Mouse (Mus musculus) liver, embryonic 11.5 days (tissue): Measurements from ENCODE around the gene Efhc2. TPM values are rescaled to one million over a fixed set of nuclear protein-coding genes. Genes with fewer than 3 reads are reported as not detected.

Experiments
- ATAC-seq: fragments of 200-750 bp; cut with Nextera tagmentation; replicated peaks from 2 replicates; pipeline ENCODE4 v1.8.0; 2017; ENCODE audit warnings: moderate number of reproducible peaks, mild to moderate bottlenecking, moderate TSS enrichment, moderate library complexity; ENCODE audit not compliant: low FRiP score
- DNase-seq: peaks from one replicate; pipeline ENCODE4 v3.0.0-alpha.2; 2017; ENCODE audit warnings: low spot score
- H3K27ac ChIP-seq: fragments of 300-500 bp; sonication (generic); 2 replicates; pipeline ENCODE4 v1.5.1; 2014; ENCODE audit warnings: mild to moderate bottlenecking, low read depth, low read length, control low read depth
- H3K27me3 ChIP-seq: fragments of 300-500 bp; sonication (generic); replicated peaks from 2 replicates; pipeline ENCODE4 v1.6.1; 2014; ENCODE audit warnings: low read length, mixed read lengths; ENCODE audit not compliant: control insufficient read depth, insufficient read depth
- H3K36me3 ChIP-seq: fragments of 300-500 bp; sonication (generic); 2 replicates; pipeline ENCODE4 v1.6.1; 2014; ENCODE audit warnings: mild to moderate bottlenecking, low read length, moderate library complexity, mixed read lengths; ENCODE audit not compliant: control insufficient read depth, insufficient read depth
- H3K4me1 ChIP-seq: fragments of 300-500 bp; sonication (generic); replicated peaks from 2 replicates; pipeline ENCODE4 v1.6.1; 2014; ENCODE audit warnings: low read length, mixed read lengths; ENCODE audit not compliant: control insufficient read depth, insufficient read depth
- H3K4me2 ChIP-seq: fragments of 300-500 bp; sonication (generic); 2 replicates; pipeline ENCODE4 v1.6.1; 2014; ENCODE audit warnings: mild to moderate bottlenecking, control low read depth, moderate library complexity
- H3K4me3 ChIP-seq: fragments of 300-500 bp; sonication (generic); 2 replicates; pipeline ENCODE4 v1.5.1; 2014; ENCODE audit warnings: low read depth, low read length, control low read depth
- H3K9ac ChIP-seq: fragments of 300-500 bp; sonication (generic); 2 replicates; pipeline ENCODE4 v1.6.1; 2014; ENCODE audit warnings: low read depth, low read length, control low read depth
- H3K9me3 ChIP-seq: fragments of 300-500 bp; sonication (generic); 2 replicates; pipeline ENCODE4 v1.6.1; 2016; ENCODE audit warnings: low read length, inconsistent platforms, mixed read lengths; ENCODE audit not compliant: control insufficient read depth
- WGBS: fragments of 180-500 bp; shearing (Covaris S2); extraction: QIAGEN DNeasy Blood & Tissue Kit; methylation state at CpG from one replicate; pipeline ENCODE4 v1.1.7; 2014; 5-methylcytosine and 5-hydroxymethylcytosine counted together
- polyA plus RNA-seq: library from polyadenylated mRNA; unstranded; fragments of >200 nt; fragmentation: Nextera tagmentation; extraction: Ambion mirVana; gene quantifications from 2 replicates; pipeline ENCODE4 v1.2.1, GENCODE M21; 2014

Gene Efhc2
- 0.12 and 0.21 TPM in 2 replicates for polyA plus RNA-seq

DNA sequence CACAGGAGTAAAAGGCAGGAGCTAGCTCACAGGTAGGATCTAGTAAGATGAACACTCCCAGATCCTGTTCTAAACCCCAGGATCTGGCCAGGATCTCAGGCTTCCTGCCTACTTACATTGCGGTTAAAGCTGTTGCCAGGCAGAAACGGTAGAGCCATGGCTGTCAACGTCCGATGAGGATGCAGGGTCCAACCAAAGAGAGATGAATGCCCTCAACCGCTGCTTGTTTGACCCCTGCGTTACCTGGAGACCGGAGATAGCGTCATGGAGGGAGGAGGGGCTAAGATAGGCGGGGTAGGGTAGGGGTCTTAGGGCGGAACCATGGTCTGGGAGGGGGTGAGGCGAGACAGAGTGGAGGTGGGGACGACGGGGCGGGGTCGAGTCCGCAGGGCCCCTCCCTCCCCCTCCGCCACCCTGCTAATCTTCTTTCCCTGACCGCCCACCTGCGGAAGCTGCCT lies at the start of gene Efhc2:
Efhc2 (minus strand) TSS at position 243 of the 458 bp plus-strand sequence.
- Histone ChIP-seq H3K27ac (no peak within 1 kb of the TSS), H3K9ac (no peak within 1 kb of the TSS), H3K9me3 (no peaks in the 10 kb centered on the region), H3K4me3 (peak within 1 kb of the TSS; percentile 31), H3K27me3 (no peaks in the 10 kb centered on the region), H3K4me1 (no peaks in the 10 kb centered on the region), H3K4me2 (peak within 1 kb of the TSS; percentile 57), H3K36me3 (no peaks in the 10 kb centered on the region)
- 11% methylated on average over 17 of the region's 19 CpGs for WGBS
- peak; percentile 29 for DNase-seq
- 0 out of 2 replicates have a peak, but pooled peaks have one; percentile 34 for ATAC-seq

GRCm38 (mm10) chrX:17365114-17365513 lies 45.9 kb upstream of the Efhc2 start:
- DNase-seq = no peak
- no peak overlapping the region for H3K27ac ChIP-seq
- no peak overlapping the region for H3K9ac ChIP-seq
- H3K4me1 ChIP-seq = no peaks in the 10 kb centered on the region
- no peak for ATAC-seq
- no peaks in the 10 kb centered on the region for H3K36me3 ChIP-seq
- WGBS = 33% methylated on average over 2 of the region's 2 CpGs
- H3K9me3 ChIP-seq = no peaks in the 10 kb centered on the region
- H3K27me3 ChIP-seq = no peaks in the 10 kb centered on the region
- H3K4me3 ChIP-seq = no peak overlapping the region
- no peak overlapping the region for H3K4me2 ChIP-seq

DNA sequence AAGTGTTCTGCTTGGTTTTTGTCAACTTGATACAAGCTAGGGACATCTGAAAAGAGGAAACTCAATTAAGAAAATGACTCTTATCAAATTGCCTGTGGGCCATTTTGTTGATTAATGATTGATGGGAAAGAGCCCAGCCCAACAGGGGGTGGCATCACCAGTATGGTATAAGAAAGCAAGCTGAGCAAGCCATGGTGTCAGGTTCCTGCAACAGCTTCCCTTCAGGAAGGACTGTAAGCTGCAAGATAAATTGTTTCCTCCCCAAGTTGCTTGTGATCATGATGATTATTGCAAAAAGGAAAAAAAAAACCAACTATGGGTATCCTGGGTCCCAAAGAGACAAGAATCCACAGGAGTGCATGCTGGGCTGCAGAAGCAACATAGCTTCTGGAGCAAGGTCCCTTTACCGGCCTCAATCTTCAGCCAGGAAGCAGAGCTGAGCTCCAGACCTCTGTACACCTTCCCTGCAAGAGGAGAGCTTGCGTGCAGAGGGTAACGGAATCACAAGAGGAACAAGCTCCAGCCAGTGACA lies 18.8 kb downstream of the Efhc2 start:
- Histone ChIP-seq H3K4me2 (no peak overlapping the region), H3K4me1 (no peaks in the 10 kb centered on the region), H3K27ac (no peak overlapping the region), H3K27me3 (no peaks in the 10 kb centered on the region), H3K4me3 (no peak overlapping the region), H3K36me3 (no peaks in the 10 kb centered on the region), H3K9me3 (no peaks in the 10 kb centered on the region), H3K9ac (no peak overlapping the region)
- 66% methylated on average over 3 of the region's 3 CpGs for WGBS
- ATAC-seq (no peak), DNase-seq (no peak)

GRCm38 (mm10) chrX:17283899-17284298 lies 35.3 kb downstream of the Efhc2 start:
- Histone ChIP-seq H3K9me3 (no peaks in the 10 kb centered on the region), H3K9ac (no peak overlapping the region), H3K4me2 (no peak overlapping the region), H3K4me3 (no peak overlapping the region), H3K27ac (no peak overlapping the region), H3K36me3 (no peaks in the 10 kb centered on the region), H3K4me1 (no peaks in the 10 kb centered on the region), H3K27me3 (no peaks in the 10 kb centered on the region)
- ATAC-seq = no peak
- DNase-seq = no peak
- 51% methylated on average over 2 of the region's 2 CpGs for WGBS

GRCm38 (mm10) chrX:17225141-17225540 lies 94.0 kb downstream of the Efhc2 start:
- Histone ChIP-seq H3K27ac (no peak overlapping the region), H3K9me3 (no peaks in the 10 kb centered on the region), H3K4me3 (no peak overlapping the region), H3K36me3 (no peaks in the 10 kb centered on the region), H3K9ac (no peak overlapping the region), H3K27me3 (no peaks in the 10 kb centered on the region), H3K4me1 (no peaks in the 10 kb centered on the region), H3K4me2 (no peak overlapping the region)
- ATAC-seq (no peak), DNase-seq (no peak)

GRCm38 (mm10) chrX:17217451-17217850 lies 101.7 kb downstream of the Efhc2 start:
- H3K4me3 ChIP-seq = no peak overlapping the region
- H3K9ac ChIP-seq = no peak overlapping the region
- ATAC-seq (no peak), DNase-seq (no peak)
- no peaks in the 10 kb centered on the region for H3K36me3 ChIP-seq
- no peak overlapping the region for H3K4me2 ChIP-seq
- H3K27me3 ChIP-seq = no peaks in the 10 kb centered on the region
- H3K4me1 ChIP-seq = no peaks in the 10 kb centered on the region
- H3K9me3 ChIP-seq = no peaks in the 10 kb centered on the region
- no peak overlapping the region for H3K27ac ChIP-seq

DNA sequence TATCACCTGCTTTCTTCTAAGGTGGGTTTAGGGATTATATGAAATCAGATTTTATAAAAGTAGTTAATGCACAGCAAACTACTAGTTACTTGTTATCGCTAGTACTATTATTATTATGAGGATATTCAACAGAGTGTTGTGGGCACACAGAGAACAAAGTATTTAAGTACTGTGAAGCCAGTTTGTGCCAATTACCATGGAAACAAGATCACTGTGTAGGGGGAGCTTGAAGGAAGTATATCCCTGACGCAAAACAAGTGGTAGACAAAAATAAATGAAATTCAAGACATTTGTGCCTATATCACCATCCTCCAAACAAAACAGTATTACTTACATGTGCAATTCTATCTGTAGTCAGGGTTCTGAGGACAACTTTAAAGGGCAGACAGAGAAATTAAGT lies 105.7 kb downstream of the Efhc2 start:
- Histone ChIP-seq H3K27ac (no peak overlapping the region), H3K4me1 (no peaks in the 10 kb centered on the region), H3K27me3 (no peaks in the 10 kb centered on the region), H3K9ac (no peak overlapping the region), H3K36me3 (no peaks in the 10 kb centered on the region), H3K9me3 (no peaks in the 10 kb centered on the region), H3K4me3 (no peak overlapping the region), H3K4me2 (no peak overlapping the region)
- WGBS = 80% methylated on average over 2 of the region's 2 CpGs
- DNase-seq (no peak), ATAC-seq (no peak)

- Histone ChIP-seq H3K9ac (no peak overlapping the region), H3K27me3 (no peaks in the 10 kb centered on the region), H3K4me2 (no peak overlapping the region), H3K27ac (no peak overlapping the region), H3K4me3 (no peak overlapping the region), H3K36me3 (no peaks in the 10 kb centered on the region), H3K4me1 (no peaks in the 10 kb centered on the region), H3K9me3 (no peaks in the 10 kb centered on the region)
- WGBS = 72% methylated on average over 3 of the region's 3 CpGs
- DNase-seq (no peak), ATAC-seq (no peak)
Measured at GRCm38 (mm10) chrX:17175748-17176147, 143.4 kb downstream of the Efhc2 start.

DNA sequence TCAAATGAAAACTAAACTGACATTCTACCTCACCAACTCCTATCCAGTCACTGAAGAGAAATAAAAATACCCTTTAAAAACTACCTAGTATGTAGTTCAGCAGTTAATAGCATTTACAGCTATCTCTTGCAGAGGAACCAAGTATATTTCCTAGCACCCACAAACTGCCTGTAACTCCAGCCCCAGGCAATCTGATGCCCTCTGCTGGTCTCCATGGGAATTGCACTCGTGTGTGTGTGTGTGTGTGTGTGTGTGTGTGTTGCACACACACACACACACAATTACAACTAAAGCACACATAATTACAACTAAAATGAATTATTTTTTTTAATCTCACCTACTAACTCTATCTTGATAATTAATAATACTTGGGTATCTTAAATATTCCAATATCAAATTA lies 153.5 kb downstream of the Efhc2 start:
- Histone ChIP-seq H3K27ac (no peak overlapping the region), H3K9ac (no peak overlapping the region), H3K4me2 (no peak overlapping the region), H3K4me3 (no peak overlapping the region), H3K36me3 (no peaks in the 10 kb centered on the region), H3K4me1 (no peaks in the 10 kb centered on the region), H3K9me3 (no peaks in the 10 kb centered on the region), H3K27me3 (no peaks in the 10 kb centered on the region)
- WGBS = 45% methylated on average over 1 of the region's 1 CpGs
- DNase-seq (no peak), ATAC-seq (no peak)
